Mouse (Mus musculus): ENCODE measurements around the gene Trpm2. TPM values are rescaled to one million over a fixed set of nuclear protein-coding genes. Genes with fewer than 3 reads are reported as not detected.

The Trpm2 gene
- polyA plus RNA-seq, 1 experiment from 2014 or later, result 0.86 TPM

- Histone ChIP-seq H3K9ac (ENCODE audit: low read length) (no peak overlapping the region), H3K4me1 (replicated peaks; ENCODE audit: control insufficient read depth, insufficient read depth, low read length) (peaks cover 4% of the 10 kb centered on the region; the same call in 1 of the 2 replicates), H3K9me3 (ENCODE audit: control insufficient read depth, low read length) (no peaks in the 10 kb centered on the region), H3K36me3 (ENCODE audit: control insufficient read depth, insufficient read depth, low read length) (no peaks in the 10 kb centered on the region), H3K27ac (ENCODE audit: low read depth, low read length) (no peak overlapping the region), H3K27me3 (ENCODE audit: control insufficient read depth, insufficient read depth, low read length) (peaks cover 5% of the 10 kb centered on the region; the same call in 1 of the 2 replicates), H3K4me2 (ENCODE audit: low read depth, low read length, severe bottlenecking) (no peak overlapping the region), H3K4me3 (ENCODE audit: low read depth, low read length) (no peak overlapping the region)
- 81% methylated on average over 5 of the region's 5 CpGs for WGBS
- ATAC-seq (replicated peaks; ENCODE audit: low FRiP score), result no peak
- no peak for DNase-seq (ENCODE audit: low spot score)
These were observed 4.4 kb upstream of the Trpm2 start for GRCm38 (mm10) chr10:77974811-77975210.

GRCm38 (mm10) chr10:77974323-77974722 is 4.0 kb upstream of the Trpm2 start:
- no peak for DNase-seq (ENCODE audit: low spot score)
- Histone ChIP-seq H3K4me3 (ENCODE audit: low read depth, low read length) (no peak overlapping the region), H3K4me1 (replicated peaks; ENCODE audit: control insufficient read depth, insufficient read depth, low read length) (peaks cover 9% of the 10 kb centered on the region; the same call in 1 of the 2 replicates), H3K27ac (ENCODE audit: low read depth, low read length) (no peak overlapping the region), H3K9me3 (ENCODE audit: control insufficient read depth, low read length) (no peaks in the 10 kb centered on the region), H3K4me2 (ENCODE audit: low read depth, low read length, severe bottlenecking) (no peak overlapping the region), H3K36me3 (ENCODE audit: control insufficient read depth, insufficient read depth, low read length) (no peaks in the 10 kb centered on the region), H3K27me3 (ENCODE audit: control insufficient read depth, insufficient read depth, low read length) (peaks cover 5% of the 10 kb centered on the region; the same call in 1 of the 2 replicates), H3K9ac (ENCODE audit: low read length) (no peak overlapping the region)
- WGBS, result 71% methylated on average over 5 of the region's 5 CpGs
- ATAC-seq (replicated peaks; ENCODE audit: low FRiP score), result no peak

GRCm38 (mm10) chr10:77971709-77972553 is 1.6 kb upstream of the Trpm2 start:
- Histone ChIP-seq H3K36me3 (ENCODE audit: control insufficient read depth, insufficient read depth, low read length) (no peaks in the 10 kb centered on the region), H3K27me3 (ENCODE audit: control insufficient read depth, insufficient read depth, low read length) (peaks cover 14% of the 10 kb centered on the region; the same call in 1 of the 2 replicates), H3K4me1 (replicated peaks; ENCODE audit: control insufficient read depth, insufficient read depth, low read length) (peaks cover 7% of the 10 kb centered on the region; the same call in 1 of the 2 replicates), H3K4me2 (ENCODE audit: low read depth, low read length, severe bottlenecking) (no peak overlapping the region), H3K9ac (ENCODE audit: low read length) (no peak overlapping the region), H3K9me3 (ENCODE audit: control insufficient read depth, low read length) (no peaks in the 10 kb centered on the region), H3K27ac (ENCODE audit: low read depth, low read length) (no peak overlapping the region), H3K4me3 (ENCODE audit: low read depth, low read length) (no peak overlapping the region)
- no peak for ATAC-seq (replicated peaks; ENCODE audit: low FRiP score)
- peak; percentile 67 for DNase-seq (ENCODE audit: low spot score)
- 63% methylated on average over 17 of the region's 17 CpGs for WGBS

- Histone ChIP-seq H3K9ac (ENCODE audit: low read length) (no peak overlapping the region), H3K27ac (ENCODE audit: low read depth, low read length) (no peak overlapping the region), H3K27me3 (ENCODE audit: control insufficient read depth, insufficient read depth, low read length) (peaks cover 14% of the 10 kb centered on the region; the same call in 1 of the 2 replicates), H3K4me1 (replicated peaks; ENCODE audit: control insufficient read depth, insufficient read depth, low read length) (peaks cover 7% of the 10 kb centered on the region; the same call in 1 of the 2 replicates), H3K36me3 (ENCODE audit: control insufficient read depth, insufficient read depth, low read length) (no peaks in the 10 kb centered on the region), H3K9me3 (ENCODE audit: control insufficient read depth, low read length) (no peaks in the 10 kb centered on the region), H3K4me3 (ENCODE audit: low read depth, low read length) (no peak overlapping the region), H3K4me2 (ENCODE audit: low read depth, low read length, severe bottlenecking) (no peak overlapping the region)
- 91% methylated on average over 10 of the region's 10 CpGs for WGBS
- peak; percentile 40 for DNase-seq (ENCODE audit: low spot score)
- no peak for ATAC-seq (replicated peaks; ENCODE audit: low FRiP score)
These were observed 828 bp upstream of the Trpm2 start for GRCm38 (mm10) chr10:77971191-77971590.

- peaks cover 14% of the 10 kb centered on the region; the same call in 1 of the 2 replicates for H3K27me3 ChIP-seq (ENCODE audit: control insufficient read depth, insufficient read depth, low read length)
- 23% methylated on average over 8 of the region's 8 CpGs for WGBS
- H3K9me3 ChIP-seq (ENCODE audit: control insufficient read depth, low read length), result no peaks in the 10 kb centered on the region
- H3K36me3 ChIP-seq (ENCODE audit: control insufficient read depth, insufficient read depth, low read length), result no peaks in the 10 kb centered on the region
- no peak for ATAC-seq (replicated peaks; ENCODE audit: low FRiP score)
- peak overlapping the region; percentile 29 for H3K4me3 ChIP-seq (ENCODE audit: low read depth, low read length)
- no peak for DNase-seq (ENCODE audit: low spot score)
- H3K4me2 ChIP-seq (ENCODE audit: low read depth, low read length, severe bottlenecking), result peak overlapping the region; percentile 65
- peak overlapping the region; percentile 43 for H3K9ac ChIP-seq (ENCODE audit: low read length)
- H3K4me1 ChIP-seq (replicated peaks; ENCODE audit: control insufficient read depth, insufficient read depth, low read length), result peaks cover 7% of the 10 kb centered on the region; the same call in 1 of the 2 replicates
- H3K27ac ChIP-seq (ENCODE audit: low read depth, low read length), result no peak overlapping the region
These were observed 414 bp downstream of the Trpm2 start for GRCm38 (mm10) chr10:77969973-77970325.

- peak overlapping the region; percentile 65 for H3K4me2 ChIP-seq (ENCODE audit: low read depth, low read length, severe bottlenecking)
- peaks cover 14% of the 10 kb centered on the region; the same call in 1 of the 2 replicates for H3K27me3 ChIP-seq (ENCODE audit: control insufficient read depth, insufficient read depth, low read length)
- peak overlapping the region; percentile 29 for H3K4me3 ChIP-seq (ENCODE audit: low read depth, low read length)
- DNase-seq (ENCODE audit: low spot score) (peak; percentile 79), ATAC-seq (replicated peaks; ENCODE audit: low FRiP score) (peak; percentile 71)
- no peaks in the 10 kb centered on the region for H3K36me3 ChIP-seq (ENCODE audit: control insufficient read depth, insufficient read depth, low read length)
- H3K9me3 ChIP-seq (ENCODE audit: control insufficient read depth, low read length), result no peaks in the 10 kb centered on the region
- peak overlapping the region; percentile 43 for H3K9ac ChIP-seq (ENCODE audit: low read length)
- H3K27ac ChIP-seq (ENCODE audit: low read depth, low read length), result no peak overlapping the region
- 7% methylated on average over 26 of the region's 26 CpGs for WGBS
- H3K4me1 ChIP-seq (replicated peaks; ENCODE audit: control insufficient read depth, insufficient read depth, low read length), result peaks cover 7% of the 10 kb centered on the region; the same call in 1 of the 2 replicates
These were observed 940 bp downstream of the Trpm2 start for GRCm38 (mm10) chr10:77969274-77969972.

GRCm38 (mm10) chr10:77963971-77964370 is 6.4 kb downstream of the Trpm2 start:
- H3K36me3 ChIP-seq (ENCODE audit: control insufficient read depth, insufficient read depth, low read length), result no peaks in the 10 kb centered on the region
- WGBS, result 86% methylated on average over 6 of the region's 6 CpGs
- no peaks in the 10 kb centered on the region for H3K4me1 ChIP-seq (replicated peaks; ENCODE audit: control insufficient read depth, insufficient read depth, low read length)
- H3K27me3 ChIP-seq (ENCODE audit: control insufficient read depth, insufficient read depth, low read length), result peaks cover 6% of the 10 kb centered on the region; the same call in 1 of the 2 replicates
- no peak overlapping the region for H3K4me2 ChIP-seq (ENCODE audit: low read depth, low read length, severe bottlenecking)
- DNase-seq (ENCODE audit: low spot score) (no peak), ATAC-seq (replicated peaks; ENCODE audit: low FRiP score) (no peak)
- no peak overlapping the region for H3K4me3 ChIP-seq (ENCODE audit: low read depth, low read length)
- no peak overlapping the region for H3K27ac ChIP-seq (ENCODE audit: low read depth, low read length)
- no peak overlapping the region for H3K9ac ChIP-seq (ENCODE audit: low read length)
- H3K9me3 ChIP-seq (ENCODE audit: control insufficient read depth, low read length), result no peaks in the 10 kb centered on the region

- no peak overlapping the region for H3K27ac ChIP-seq (ENCODE audit: low read depth, low read length)
- H3K4me1 ChIP-seq (replicated peaks; ENCODE audit: control insufficient read depth, insufficient read depth, low read length), result no peaks in the 10 kb centered on the region
- no peak overlapping the region for H3K4me2 ChIP-seq (ENCODE audit: low read depth, low read length, severe bottlenecking)
- no peaks in the 10 kb centered on the region for H3K9me3 ChIP-seq (ENCODE audit: control insufficient read depth, low read length)
- no peaks in the 10 kb centered on the region for H3K27me3 ChIP-seq (ENCODE audit: control insufficient read depth, insufficient read depth, low read length)
- 87% methylated on average over 2 of the region's 2 CpGs for WGBS
- H3K4me3 ChIP-seq (ENCODE audit: low read depth, low read length), result no peak overlapping the region
- no peak overlapping the region for H3K9ac ChIP-seq (ENCODE audit: low read length)
- no peak for ATAC-seq (replicated peaks; ENCODE audit: low FRiP score)
- no peaks in the 10 kb centered on the region for H3K36me3 ChIP-seq (ENCODE audit: control insufficient read depth, insufficient read depth, low read length)
- no peak for DNase-seq (ENCODE audit: low spot score)
These were observed 7.6 kb downstream of the Trpm2 start for GRCm38 (mm10) chr10:77962725-77963124.
